Mouse (Mus musculus): ENCODE data around the gene P2ry1. TPM values are rescaled to one million over a fixed set of nuclear protein-coding genes. Genes with fewer than 3 reads are reported as not detected.

Gene P2ry1
- polyA plus RNA-seq, 1 experiment from 2014 or later, result 13.5 TPM

DNA sequence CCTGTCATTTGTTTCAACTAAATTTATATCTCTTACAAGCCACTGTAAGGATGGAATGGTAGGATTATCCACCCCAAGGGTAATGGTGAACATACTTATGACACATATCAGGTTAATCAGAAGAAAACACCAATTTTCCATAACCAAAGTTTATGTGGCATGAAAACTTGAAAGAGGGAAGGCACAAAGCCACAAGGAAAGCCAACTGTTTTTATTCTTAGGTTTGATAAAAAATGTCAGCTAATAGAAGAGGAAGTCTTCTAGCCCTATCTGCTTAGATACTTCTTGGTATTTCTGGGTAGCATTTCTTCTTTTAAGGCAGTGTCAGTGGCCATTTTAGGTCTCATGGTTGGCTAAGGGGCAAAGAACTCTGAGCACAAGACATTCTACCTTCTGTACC, 2.9 kb upstream of the P2ry1 start:
- Histone ChIP-seq H3K27ac (ENCODE audit: low read depth, low read length) (no peak overlapping the region), H3K36me3 (ENCODE audit: control insufficient read depth, insufficient read depth, low read length) (no peaks in the 10 kb centered on the region)
- ATAC-seq (replicated peaks; ENCODE audit: low FRiP score), result no peak

DNA sequence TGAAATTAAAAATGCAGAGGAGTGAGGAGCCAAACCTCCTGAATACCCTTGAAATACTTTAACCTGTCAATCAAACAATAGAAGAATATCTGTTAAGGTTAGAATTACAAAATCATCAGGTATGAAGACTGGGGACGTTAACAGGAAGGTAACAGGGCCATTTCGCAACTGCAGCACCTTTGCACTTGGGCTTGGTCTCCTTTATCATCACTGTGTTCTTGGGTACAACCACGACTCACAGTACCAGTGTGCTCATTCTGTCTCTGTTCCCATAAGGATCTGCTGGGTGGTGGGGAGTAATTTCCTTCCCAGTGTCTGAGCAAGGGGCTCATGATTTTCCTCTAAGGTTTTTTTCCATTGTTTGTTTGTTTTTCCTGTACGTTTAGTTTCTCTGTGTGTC, 1.8 kb upstream of the P2ry1 start:
- ATAC-seq (replicated peaks; ENCODE audit: low FRiP score) (no peak), DNase-seq (ENCODE audit: low spot score) (no peak)
- Histone ChIP-seq H3K4me1 (replicated peaks; ENCODE audit: control insufficient read depth, insufficient read depth, low read length) (peaks cover 10% of the 10 kb centered on the region), H3K27ac (ENCODE audit: low read depth, low read length) (no peak overlapping the region), H3K27me3 (replicated peaks; ENCODE audit: control insufficient read depth, insufficient read depth, low read length) (peaks cover 8% of the 10 kb centered on the region), H3K9me3 (ENCODE audit: control insufficient read depth, low read length) (no peaks in the 10 kb centered on the region), H3K4me2 (no peak overlapping the region), H3K9ac (ENCODE audit: low read depth, low read length) (no peak overlapping the region), H3K36me3 (ENCODE audit: control insufficient read depth, insufficient read depth, low read length) (no peaks in the 10 kb centered on the region), H3K4me3 (ENCODE audit: low read depth, low read length) (no peak overlapping the region)
- WGBS, result 59% methylated on average over 4 of the region's 4 CpGs

More for the DNA sequence above, 2.9 kb upstream of the P2ry1 start:
- H3K4me3 ChIP-seq (ENCODE audit: low read depth, low read length), result no peak overlapping the region
- no peak overlapping the region for H3K4me2 ChIP-seq
- no peak for DNase-seq (ENCODE audit: low spot score)
- H3K27me3 ChIP-seq (replicated peaks; ENCODE audit: control insufficient read depth, insufficient read depth, low read length), result peaks cover 8% of the 10 kb centered on the region
- no peaks in the 10 kb centered on the region for H3K9me3 ChIP-seq (ENCODE audit: control insufficient read depth, low read length)
- no peak overlapping the region for H3K9ac ChIP-seq (ENCODE audit: low read depth, low read length)
- peaks cover 6% of the 10 kb centered on the region for H3K4me1 ChIP-seq (replicated peaks; ENCODE audit: control insufficient read depth, insufficient read depth, low read length)

DNA sequence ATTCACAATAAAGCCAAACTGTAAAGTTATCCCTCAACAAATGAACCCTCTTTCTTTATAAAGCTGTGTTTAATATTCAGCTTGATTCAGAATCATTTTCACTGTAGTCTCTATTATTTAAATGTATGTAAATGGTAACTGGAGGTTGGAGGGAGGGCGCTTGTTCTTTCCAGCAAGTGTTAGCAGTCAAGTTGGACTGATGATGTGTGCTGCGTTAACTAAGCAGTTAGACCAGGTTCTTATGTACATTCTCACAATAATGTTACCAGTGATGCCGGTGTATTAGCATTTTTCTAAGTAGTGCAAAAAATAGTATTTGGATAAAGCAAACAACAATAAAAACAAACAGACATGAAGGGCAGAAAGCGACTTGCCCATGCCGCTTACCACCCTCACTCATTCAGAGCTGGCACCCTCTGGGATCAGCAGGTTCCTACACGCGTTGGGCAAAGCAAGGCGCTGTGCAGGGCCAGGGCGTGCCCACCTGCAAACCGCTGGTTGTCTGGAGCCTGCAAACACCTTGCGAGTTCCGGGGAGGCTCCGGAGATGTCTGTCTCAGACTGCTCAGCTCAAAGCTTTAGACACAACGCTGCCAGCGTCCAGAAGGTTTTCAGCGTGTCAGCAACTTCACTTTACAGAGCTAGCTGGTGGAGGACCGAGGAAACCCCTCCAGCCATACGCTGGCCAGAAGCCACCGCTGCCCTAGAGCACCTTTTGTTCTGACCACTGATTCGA, 576 bp upstream of the P2ry1 start:
- H3K4me2 ChIP-seq, result peak overlapping the region; percentile 97
- 4% methylated on average over 20 of the region's 20 CpGs for WGBS
- no peaks in the 10 kb centered on the region for H3K36me3 ChIP-seq (ENCODE audit: control insufficient read depth, insufficient read depth, low read length)
- DNase-seq (ENCODE audit: low spot score), result no peak
- H3K4me3 ChIP-seq (ENCODE audit: low read depth, low read length), result peak overlapping the region; percentile 74
- H3K9ac ChIP-seq (ENCODE audit: low read depth, low read length), result peak overlapping the region; percentile 82
- peaks cover 10% of the 10 kb centered on the region for H3K4me1 ChIP-seq (replicated peaks; ENCODE audit: control insufficient read depth, insufficient read depth, low read length)
- H3K27ac ChIP-seq (ENCODE audit: low read depth, low read length), result no peak overlapping the region
- peaks cover 8% of the 10 kb centered on the region for H3K27me3 ChIP-seq (replicated peaks; ENCODE audit: control insufficient read depth, insufficient read depth, low read length)
- ATAC-seq (replicated peaks; ENCODE audit: low FRiP score), result peak; percentile 63
- H3K9me3 ChIP-seq (ENCODE audit: control insufficient read depth, low read length), result no peaks in the 10 kb centered on the region

DNA sequence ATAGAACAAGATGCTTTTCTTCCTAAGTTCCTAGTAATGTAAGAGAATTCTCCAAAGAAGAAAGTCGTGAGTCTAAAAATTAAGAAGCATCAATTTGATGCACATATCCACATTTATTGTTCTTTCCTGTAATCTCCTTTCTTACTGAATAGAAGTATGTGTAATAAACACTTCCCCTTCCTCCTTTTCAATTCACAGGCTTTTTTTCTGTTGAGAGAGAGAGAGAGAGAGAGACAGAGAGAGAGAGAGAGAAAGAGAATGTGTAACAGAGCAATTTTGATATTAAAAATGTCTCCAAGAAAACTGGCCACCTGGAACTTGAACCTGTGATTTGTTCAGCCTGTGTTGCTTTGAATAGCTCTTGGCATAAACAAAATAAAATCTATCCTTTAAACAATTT, 2.0 kb downstream of the P2ry1 start:
- H3K27ac ChIP-seq (ENCODE audit: low read depth, low read length), result no peak overlapping the region
- H3K36me3 ChIP-seq (ENCODE audit: control insufficient read depth, insufficient read depth, low read length), result no peaks in the 10 kb centered on the region
- H3K9ac ChIP-seq (ENCODE audit: low read depth, low read length), result no peak overlapping the region
- H3K9me3 ChIP-seq (ENCODE audit: control insufficient read depth, low read length), result no peaks in the 10 kb centered on the region
- no peak for ATAC-seq (replicated peaks; ENCODE audit: low FRiP score)
- peaks cover 8% of the 10 kb centered on the region for H3K27me3 ChIP-seq (replicated peaks; ENCODE audit: control insufficient read depth, insufficient read depth, low read length)
- peaks cover 10% of the 10 kb centered on the region for H3K4me1 ChIP-seq (replicated peaks; ENCODE audit: control insufficient read depth, insufficient read depth, low read length)
- H3K4me3 ChIP-seq (ENCODE audit: low read depth, low read length), result peak overlapping the region; percentile 21; the same call in 1 of the 2 replicates
- no peak for DNase-seq (ENCODE audit: low spot score)
- H3K4me2 ChIP-seq, result peak overlapping the region; percentile 97
- 70% methylated on average over 1 of the region's 1 CpGs for WGBS

DNA sequence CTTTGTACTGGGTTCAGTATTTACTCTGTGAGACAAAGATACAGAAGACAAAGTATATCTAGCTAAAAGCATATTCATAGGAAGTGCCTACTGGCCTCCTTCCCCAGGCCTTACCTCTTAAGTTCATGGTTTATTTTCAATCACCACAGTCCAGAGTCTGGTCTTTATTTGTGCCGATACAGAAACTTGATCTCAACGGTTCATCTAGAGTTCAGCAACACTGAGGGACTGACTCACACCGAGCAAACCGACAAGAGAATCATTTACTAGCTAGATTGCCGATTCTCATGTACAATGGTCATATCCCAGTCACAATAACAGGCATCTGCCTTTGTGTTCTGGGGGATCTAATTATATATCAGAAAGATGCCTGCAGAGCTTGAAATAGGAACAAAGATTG, 9.1 kb downstream of the P2ry1 start:
- Histone ChIP-seq H3K27me3 (replicated peaks; ENCODE audit: control insufficient read depth, insufficient read depth, low read length) (no peaks in the 10 kb centered on the region), H3K36me3 (ENCODE audit: control insufficient read depth, insufficient read depth, low read length) (no peaks in the 10 kb centered on the region), H3K9ac (ENCODE audit: low read depth, low read length) (no peak overlapping the region), H3K9me3 (ENCODE audit: control insufficient read depth, low read length) (no peaks in the 10 kb centered on the region), H3K4me3 (ENCODE audit: low read depth, low read length) (no peak overlapping the region), H3K4me1 (replicated peaks; ENCODE audit: control insufficient read depth, insufficient read depth, low read length) (no peaks in the 10 kb centered on the region), H3K27ac (ENCODE audit: low read depth, low read length) (no peak overlapping the region), H3K4me2 (no peak overlapping the region)
- ATAC-seq (replicated peaks; ENCODE audit: low FRiP score), result no peak
- 79% methylated on average over 5 of the region's 5 CpGs for WGBS
- no peak for DNase-seq (ENCODE audit: low spot score)

DNA sequence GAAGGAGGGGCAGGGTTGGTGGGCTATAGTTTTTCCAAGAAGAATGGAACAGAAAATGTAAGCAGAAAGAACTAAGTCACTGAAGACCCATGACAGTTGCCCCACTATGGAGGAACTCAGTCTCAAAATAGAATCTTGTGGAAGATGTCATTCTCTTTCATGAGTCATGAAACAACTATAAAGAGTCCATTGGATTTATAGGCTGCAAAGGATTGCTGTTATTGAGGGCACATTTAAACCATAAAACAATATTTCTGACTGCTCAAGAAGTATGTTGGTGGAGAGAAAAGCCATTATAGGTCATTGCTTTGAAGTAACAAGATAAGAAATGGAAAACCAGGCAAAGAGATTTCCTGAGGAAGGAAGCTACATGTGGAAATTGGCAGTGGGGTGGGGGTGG, 10.0 kb downstream of the P2ry1 start:
- no peaks in the 10 kb centered on the region for H3K9me3 ChIP-seq (ENCODE audit: control insufficient read depth, low read length)
- ATAC-seq (replicated peaks; ENCODE audit: low FRiP score) (no peak), DNase-seq (ENCODE audit: low spot score) (no peak)
- H3K4me1 ChIP-seq (replicated peaks; ENCODE audit: control insufficient read depth, insufficient read depth, low read length), result no peaks in the 10 kb centered on the region
- H3K4me3 ChIP-seq (ENCODE audit: low read depth, low read length), result no peak overlapping the region
- H3K27ac ChIP-seq (ENCODE audit: low read depth, low read length), result no peak overlapping the region
- H3K4me2 ChIP-seq, result no peak overlapping the region
- H3K36me3 ChIP-seq (ENCODE audit: control insufficient read depth, insufficient read depth, low read length), result no peaks in the 10 kb centered on the region
- no peaks in the 10 kb centered on the region for H3K27me3 ChIP-seq (replicated peaks; ENCODE audit: control insufficient read depth, insufficient read depth, low read length)
- H3K9ac ChIP-seq (ENCODE audit: low read depth, low read length), result no peak overlapping the region

DNA sequence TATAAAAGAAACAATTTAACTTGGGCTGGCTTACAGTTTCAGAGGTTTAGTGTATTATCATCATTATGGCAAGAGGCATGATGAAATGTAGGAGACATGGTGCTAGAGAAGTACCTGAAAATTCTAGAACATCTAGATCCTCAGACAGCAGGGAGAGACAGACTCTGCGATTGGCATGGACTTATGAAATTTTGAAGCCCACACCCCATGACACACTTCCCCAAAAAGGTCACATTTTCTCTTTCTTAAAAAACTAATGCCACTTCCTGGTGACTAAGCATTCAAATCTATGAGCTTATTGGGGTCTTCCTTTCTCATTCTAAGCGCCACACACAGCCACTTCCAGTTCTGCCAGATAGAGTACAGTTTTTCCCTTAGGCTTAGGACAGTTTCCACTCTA, 14.1 kb downstream of the P2ry1 start:
- 77% methylated on average over 2 of the region's 2 CpGs for whole genome bisulfite sequencing
- Histone ChIP-seq H3K4me1 (replicated peaks; ENCODE audit: control insufficient read depth, insufficient read depth, low read length) (no peaks in the 10 kb centered on the region), H3K4me3 (ENCODE audit: low read depth, low read length) (no peak overlapping the region), H3K9ac (ENCODE audit: low read depth, low read length) (no peak overlapping the region), H3K36me3 (ENCODE audit: control insufficient read depth, insufficient read depth, low read length) (no peaks in the 10 kb centered on the region), H3K27ac (ENCODE audit: low read depth, low read length) (no peak overlapping the region), H3K4me2 (no peak overlapping the region), H3K9me3 (ENCODE audit: control insufficient read depth, low read length) (no peaks in the 10 kb centered on the region), H3K27me3 (replicated peaks; ENCODE audit: control insufficient read depth, insufficient read depth, low read length) (no peaks in the 10 kb centered on the region)
- no peak for ATAC-seq (replicated peaks; ENCODE audit: low FRiP score)
- no peak for DNase-seq (ENCODE audit: low spot score)

DNA sequence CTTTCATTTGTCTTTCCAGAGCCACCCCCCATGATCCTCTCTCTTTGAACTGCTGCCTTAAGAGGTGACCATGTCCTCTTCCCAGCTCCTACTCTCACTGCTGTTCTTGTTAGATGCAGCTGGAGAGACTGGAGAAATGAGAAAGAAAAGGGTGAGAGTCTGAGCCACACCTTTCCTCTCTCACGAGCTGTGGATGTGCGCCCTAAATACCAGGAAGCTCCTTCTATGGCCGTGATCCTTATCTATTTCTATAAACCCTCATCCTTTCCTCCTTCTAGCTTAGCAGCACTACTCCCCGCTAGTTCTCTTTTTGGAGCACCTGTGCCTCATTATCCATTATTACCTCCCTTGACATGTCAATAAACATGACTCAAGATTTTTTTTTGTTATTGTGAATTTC, 29.5 kb downstream of the P2ry1 start:
- no peaks in the 10 kb centered on the region for H3K27me3 ChIP-seq (replicated peaks; ENCODE audit: control insufficient read depth, insufficient read depth, low read length)
- H3K4me3 ChIP-seq (ENCODE audit: low read depth, low read length), result no peak overlapping the region
- H3K4me2 ChIP-seq, result no peak overlapping the region
- no peak overlapping the region for H3K9ac ChIP-seq (ENCODE audit: low read depth, low read length)
- DNase-seq (ENCODE audit: low spot score) (no peak), ATAC-seq (replicated peaks; ENCODE audit: low FRiP score) (no peak)
- H3K27ac ChIP-seq (ENCODE audit: low read depth, low read length), result no peak overlapping the region
- H3K36me3 ChIP-seq (ENCODE audit: control insufficient read depth, insufficient read depth, low read length), result no peaks in the 10 kb centered on the region
- H3K9me3 ChIP-seq (ENCODE audit: control insufficient read depth, low read length), result no peaks in the 10 kb centered on the region
- no peaks in the 10 kb centered on the region for H3K4me1 ChIP-seq (replicated peaks; ENCODE audit: control insufficient read depth, insufficient read depth, low read length)
- 53% methylated on average over 4 of the region's 4 CpGs for whole genome bisulfite sequencing

DNA sequence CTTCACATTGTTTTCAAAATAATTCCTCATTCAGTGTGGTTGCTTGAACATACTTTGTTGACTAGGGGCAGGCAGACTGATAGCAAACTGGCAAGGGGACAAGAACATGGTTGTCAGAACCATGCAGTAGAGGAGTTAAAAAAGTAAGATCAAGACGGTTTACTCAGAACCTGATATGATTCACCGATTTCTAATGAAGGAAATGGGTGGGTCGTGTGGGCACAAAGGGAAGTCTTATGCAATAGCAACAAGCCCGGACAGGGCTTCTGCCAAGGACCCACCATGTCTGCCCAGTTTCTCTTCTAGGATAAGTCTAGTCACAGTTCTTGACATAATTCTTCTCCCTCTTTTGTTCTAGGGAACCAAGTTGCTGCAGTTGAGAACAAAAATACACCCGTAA, 33.0 kb downstream of the P2ry1 start:
- H3K4me2 ChIP-seq, result no peak overlapping the region
- no peak overlapping the region for H3K27ac ChIP-seq (ENCODE audit: low read depth, low read length)
- no peaks in the 10 kb centered on the region for H3K27me3 ChIP-seq (replicated peaks; ENCODE audit: control insufficient read depth, insufficient read depth, low read length)
- no peaks in the 10 kb centered on the region for H3K9me3 ChIP-seq (ENCODE audit: control insufficient read depth, low read length)
- H3K4me1 ChIP-seq (replicated peaks; ENCODE audit: control insufficient read depth, insufficient read depth, low read length), result no peaks in the 10 kb centered on the region
- 58% methylated on average over 5 of the region's 5 CpGs for WGBS
- ATAC-seq (replicated peaks; ENCODE audit: low FRiP score), result no peak
- H3K9ac ChIP-seq (ENCODE audit: low read depth, low read length), result no peak overlapping the region
- no peaks in the 10 kb centered on the region for H3K36me3 ChIP-seq (ENCODE audit: control insufficient read depth, insufficient read depth, low read length)
- no peak overlapping the region for H3K4me3 ChIP-seq (ENCODE audit: low read depth, low read length)
- DNase-seq (ENCODE audit: low spot score), result no peak
